31 mouse cellular contexts compared by ENCODE assay signal in genomic region chr2:86080478-86080877, GRCm38 (mm10). TPM values are rescaled to one million over a fixed set of nuclear protein-coding genes. Genes with fewer than 3 reads are reported as not detected.
"Had no signal": no experiment of that assay in that cellular context is flagged by ENCODE, and none has a peak within 500 bp of the region (broad histone marks: within the 10 kb centered on the region; RNA-seq: fewer than 3 reads in every experiment).

No protein-coding gene starts in this region.

RNA-seq across cellular contexts. Expression of gene Olfr1036, which starts 6.7 kb away (rescaled TPM):
- total RNA-seq: common myeloid progenitor, adult 5-6 weeks; forebrain, postnatal 0 days; gastrocnemius, adult 18-20 months; gastrocnemius, adult 2 months; gastrocnemius, adult 8-10 months; gastrocnemius, postnatal 10 days; gastrocnemius, postnatal 14 days; gastrocnemius, postnatal 25 days; gastrocnemius, postnatal 36 days; gastrocnemius, postnatal 4 days; heart, adult 18-20 months; heart, adult 2 months; heart, adult 8-10 months had no signal
- polyA plus RNA-seq: cerebellum, adult 2 months; cortical plate, adult 2 months; embryonic facial prominence, embryonic 10.5 days; embryonic facial prominence, embryonic 11.5 days; embryonic facial prominence, embryonic 12.5 days; embryonic facial prominence, embryonic 14.5 days; embryonic facial prominence, embryonic 15.5 days; erythroblast, embryonic 14.5 days; forebrain, embryonic 10.5 days; forebrain, embryonic 11.5 days; forebrain, embryonic 12.5 days; forebrain, embryonic 13.5 days; forebrain, embryonic 14.5 days; forebrain, embryonic 15.5 days; forebrain, embryonic 16.5 days; forebrain, postnatal 0 days; frontal cortex, adult 2 months; gonadal fat pad, adult 2 months; heart, adult 2 months had no signal

RNA-seq across cellular contexts. Expression of gene Olfr1037, which starts 6.7 kb away (rescaled TPM):
- total RNA-seq: common myeloid progenitor, adult 5-6 weeks; forebrain, postnatal 0 days; gastrocnemius, adult 18-20 months; gastrocnemius, adult 2 months; gastrocnemius, adult 8-10 months; gastrocnemius, postnatal 10 days; gastrocnemius, postnatal 14 days; gastrocnemius, postnatal 25 days; gastrocnemius, postnatal 36 days; gastrocnemius, postnatal 4 days; heart, adult 18-20 months; heart, adult 2 months; heart, adult 8-10 months had no signal
- polyA plus RNA-seq: cerebellum, adult 2 months; cortical plate, adult 2 months; embryonic facial prominence, embryonic 10.5 days; embryonic facial prominence, embryonic 11.5 days; embryonic facial prominence, embryonic 12.5 days; embryonic facial prominence, embryonic 13.5 days; embryonic facial prominence, embryonic 14.5 days; embryonic facial prominence, embryonic 15.5 days; erythroblast, embryonic 14.5 days; forebrain, embryonic 10.5 days; forebrain, embryonic 11.5 days; forebrain, embryonic 12.5 days; forebrain, embryonic 13.5 days; forebrain, embryonic 14.5 days; forebrain, embryonic 15.5 days; forebrain, embryonic 16.5 days; forebrain, postnatal 0 days; frontal cortex, adult 2 months; gonadal fat pad, adult 2 months; heart, adult 2 months had no signal

RNA-seq across cellular contexts. Expression of gene Olfr1034, which starts 34.8 kb away (rescaled TPM):
- total RNA-seq: common myeloid progenitor, adult 5-6 weeks; forebrain, postnatal 0 days; gastrocnemius, adult 18-20 months; gastrocnemius, adult 2 months; gastrocnemius, adult 8-10 months; gastrocnemius, postnatal 10 days; gastrocnemius, postnatal 14 days; gastrocnemius, postnatal 25 days; gastrocnemius, postnatal 36 days; gastrocnemius, postnatal 4 days had no signal
- polyA plus RNA-seq: embryonic facial prominence, embryonic 10.5 days; embryonic facial prominence, embryonic 11.5 days; embryonic facial prominence, embryonic 12.5 days; embryonic facial prominence, embryonic 13.5 days; erythroblast, embryonic 14.5 days; forebrain, embryonic 10.5 days; forebrain, embryonic 11.5 days; forebrain, embryonic 12.5 days; forebrain, embryonic 13.5 days; forebrain, embryonic 14.5 days; forebrain, embryonic 15.5 days; forebrain, embryonic 16.5 days; forebrain, postnatal 0 days had no signal

RNA-seq across cellular contexts. Expression of gene Olfr1039, which starts 55.2 kb away (rescaled TPM):
- total RNA-seq: common myeloid progenitor, adult 5-6 weeks; forebrain, postnatal 0 days; gastrocnemius, adult 18-20 months; gastrocnemius, adult 2 months; gastrocnemius, adult 8-10 months; gastrocnemius, postnatal 10 days; gastrocnemius, postnatal 14 days; gastrocnemius, postnatal 25 days; gastrocnemius, postnatal 36 days; gastrocnemius, postnatal 4 days; heart, adult 18-20 months; heart, adult 2 months; heart, adult 8-10 months had no signal
- polyA plus RNA-seq: cerebellum, adult 2 months; cortical plate, adult 2 months; embryonic facial prominence, embryonic 10.5 days; embryonic facial prominence, embryonic 11.5 days; embryonic facial prominence, embryonic 12.5 days; embryonic facial prominence, embryonic 13.5 days; embryonic facial prominence, embryonic 14.5 days; erythroblast, embryonic 14.5 days; forebrain, embryonic 10.5 days; forebrain, embryonic 11.5 days; forebrain, embryonic 12.5 days; forebrain, embryonic 13.5 days; forebrain, embryonic 14.5 days; forebrain, embryonic 15.5 days; forebrain, embryonic 16.5 days; forebrain, postnatal 0 days; frontal cortex, adult 2 months; gonadal fat pad, adult 2 months; heart, adult 2 months had no signal
